Mouse (Mus musculus): ENCODE data around the gene 1700016C15Rik. TPM values are rescaled to one million over a fixed set of nuclear protein-coding genes. Genes with fewer than 3 reads are reported as not detected.

1700016C15Rik gene
- not detected in 2 replicates for polyA plus RNA-seq (2014; fragmentation: Nextera tagmentation; extraction: Ambion mirVana)

GRCm38 (mm10) chr1:177729043-177730024 is at the start of gene 1700016C15Rik:
Gene 1700016C15Rik, plus strand, starts transcription at chr1:177729814.
- Histone ChIP-seq H3K27ac (ENCODE audit: low read depth, low read length) (no peak within 1 kb of the TSS), H3K4me3 (ENCODE audit: low read depth, low read length) (no peak within 1 kb of the TSS), H3K4me2 (replicated peaks; ENCODE audit: low read depth, low read length) (no peak within 1 kb of the TSS), H3K27me3 (ENCODE audit: control insufficient read depth, insufficient read depth, low read length) (no peaks in the 10 kb centered on the region), H3K9me3 (ENCODE audit: control insufficient read depth, low read length) (no peaks in the 10 kb centered on the region), H3K9ac (ENCODE audit: low read depth, low read length) (no peak within 1 kb of the TSS), H3K4me1 (replicated peaks; ENCODE audit: control insufficient read depth, insufficient read depth, low read length) (no peaks in the 10 kb centered on the region), H3K36me3 (ENCODE audit: control insufficient read depth, insufficient read depth, low read length) (no peaks in the 10 kb centered on the region)
- no peak for DNase-seq (ENCODE audit: low spot score)
- WGBS = 75% methylated on average over 11 of the region's 11 CpGs
- ATAC-seq (ENCODE audit: low FRiP score) = no peak

- H3K27ac ChIP-seq (ENCODE audit: low read depth, low read length) = no peak overlapping the region
- no peak overlapping the region for H3K9ac ChIP-seq (ENCODE audit: low read depth, low read length)
- WGBS = 80% methylated on average over 11 of the region's 11 CpGs
- ATAC-seq (ENCODE audit: low FRiP score) = no peak
- H3K4me2 ChIP-seq (replicated peaks; ENCODE audit: low read depth, low read length) = no peak overlapping the region
- H3K27me3 ChIP-seq (ENCODE audit: control insufficient read depth, insufficient read depth, low read length) = no peaks in the 10 kb centered on the region
- peaks cover 2% of the 10 kb centered on the region for H3K4me1 ChIP-seq (replicated peaks; ENCODE audit: control insufficient read depth, insufficient read depth, low read length)
- no peaks in the 10 kb centered on the region for H3K9me3 ChIP-seq (ENCODE audit: control insufficient read depth, low read length)
- H3K4me3 ChIP-seq (ENCODE audit: low read depth, low read length) = no peak overlapping the region
- DNase-seq (ENCODE audit: low spot score) = no peak
- H3K36me3 ChIP-seq (ENCODE audit: control insufficient read depth, insufficient read depth, low read length) = no peaks in the 10 kb centered on the region
Observed at GRCm38 (mm10) chr1:177681239-177681638, 48.4 kb upstream of the 1700016C15Rik start.

- Histone ChIP-seq H3K4me2 (replicated peaks; ENCODE audit: low read depth, low read length) (no peak overlapping the region), H3K9me3 (ENCODE audit: control insufficient read depth, low read length) (no peaks in the 10 kb centered on the region), H3K36me3 (ENCODE audit: control insufficient read depth, insufficient read depth, low read length) (no peaks in the 10 kb centered on the region), H3K4me1 (replicated peaks; ENCODE audit: control insufficient read depth, insufficient read depth, low read length) (peaks cover 2% of the 10 kb centered on the region), H3K27me3 (ENCODE audit: control insufficient read depth, insufficient read depth, low read length) (no peaks in the 10 kb centered on the region), H3K27ac (ENCODE audit: low read depth, low read length) (peak overlapping the region; percentile 39), H3K4me3 (ENCODE audit: low read depth, low read length) (no peak overlapping the region), H3K9ac (ENCODE audit: low read depth, low read length) (0 out of 2 replicates have a peak overlapping the region, but pooled peaks have one; percentile 5)
- ATAC-seq (ENCODE audit: low FRiP score) = peak; percentile 67
- peak; percentile 37 for DNase-seq (ENCODE audit: low spot score)
- 50% methylated on average over 18 of the region's 18 CpGs for WGBS
Observed at GRCm38 (mm10) chr1:177683931-177684836, 45.4 kb upstream of the 1700016C15Rik start.

GRCm38 (mm10) chr1:177684901-177685300 is 44.7 kb upstream of the 1700016C15Rik start:
- ATAC-seq (ENCODE audit: low FRiP score) (peak; percentile 58; the same call in 1 of the 2 replicates), DNase-seq (ENCODE audit: low spot score) (peak; percentile 71)
- WGBS = 11% methylated on average over 3 of the region's 3 CpGs
- Histone ChIP-seq H3K27me3 (ENCODE audit: control insufficient read depth, insufficient read depth, low read length) (no peaks in the 10 kb centered on the region), H3K9ac (ENCODE audit: low read depth, low read length) (no peak overlapping the region), H3K4me3 (ENCODE audit: low read depth, low read length) (no peak overlapping the region), H3K27ac (ENCODE audit: low read depth, low read length) (no peak overlapping the region), H3K36me3 (ENCODE audit: control insufficient read depth, insufficient read depth, low read length) (no peaks in the 10 kb centered on the region), H3K4me2 (replicated peaks; ENCODE audit: low read depth, low read length) (no peak overlapping the region), H3K4me1 (replicated peaks; ENCODE audit: control insufficient read depth, insufficient read depth, low read length) (peaks cover 2% of the 10 kb centered on the region), H3K9me3 (ENCODE audit: control insufficient read depth, low read length) (no peaks in the 10 kb centered on the region)

- DNase-seq (ENCODE audit: low spot score) (no peak), ATAC-seq (ENCODE audit: low FRiP score) (no peak)
- Histone ChIP-seq H3K4me1 (replicated peaks; ENCODE audit: control insufficient read depth, insufficient read depth, low read length) (peaks cover 2% of the 10 kb centered on the region), H3K9me3 (ENCODE audit: control insufficient read depth, low read length) (no peaks in the 10 kb centered on the region), H3K4me3 (ENCODE audit: low read depth, low read length) (no peak overlapping the region), H3K9ac (ENCODE audit: low read depth, low read length) (no peak overlapping the region), H3K27ac (ENCODE audit: low read depth, low read length) (no peak overlapping the region), H3K36me3 (ENCODE audit: control insufficient read depth, insufficient read depth, low read length) (no peaks in the 10 kb centered on the region), H3K4me2 (replicated peaks; ENCODE audit: low read depth, low read length) (no peak overlapping the region), H3K27me3 (ENCODE audit: control insufficient read depth, insufficient read depth, low read length) (no peaks in the 10 kb centered on the region)
- WGBS = 74% methylated on average over 3 of the region's 3 CpGs
Observed at GRCm38 (mm10) chr1:177686137-177686536, 43.5 kb upstream of the 1700016C15Rik start.

- Histone ChIP-seq H3K36me3 (ENCODE audit: control insufficient read depth, insufficient read depth, low read length) (no peaks in the 10 kb centered on the region), H3K9me3 (ENCODE audit: control insufficient read depth, low read length) (no peaks in the 10 kb centered on the region), H3K27ac (ENCODE audit: low read depth, low read length) (no peak overlapping the region), H3K4me3 (ENCODE audit: low read depth, low read length) (no peak overlapping the region), H3K4me2 (replicated peaks; ENCODE audit: low read depth, low read length) (no peak overlapping the region), H3K27me3 (ENCODE audit: control insufficient read depth, insufficient read depth, low read length) (no peaks in the 10 kb centered on the region), H3K9ac (ENCODE audit: low read depth, low read length) (no peak overlapping the region), H3K4me1 (replicated peaks; ENCODE audit: control insufficient read depth, insufficient read depth, low read length) (peaks cover 2% of the 10 kb centered on the region)
- 87% methylated on average over 5 of the region's 5 CpGs for WGBS
- ATAC-seq (ENCODE audit: low FRiP score) (no peak), DNase-seq (ENCODE audit: low spot score) (no peak)
Observed at GRCm38 (mm10) chr1:177686982-177687381, 42.6 kb upstream of the 1700016C15Rik start.

GRCm38 (mm10) chr1:177692491-177692890 is 37.1 kb upstream of the 1700016C15Rik start:
- Histone ChIP-seq H3K9ac (ENCODE audit: low read depth, low read length) (no peak overlapping the region), H3K36me3 (ENCODE audit: control insufficient read depth, insufficient read depth, low read length) (no peaks in the 10 kb centered on the region), H3K27me3 (ENCODE audit: control insufficient read depth, insufficient read depth, low read length) (no peaks in the 10 kb centered on the region), H3K27ac (ENCODE audit: low read depth, low read length) (no peak overlapping the region), H3K4me1 (replicated peaks; ENCODE audit: control insufficient read depth, insufficient read depth, low read length) (no peaks in the 10 kb centered on the region), H3K4me3 (ENCODE audit: low read depth, low read length) (no peak overlapping the region), H3K4me2 (replicated peaks; ENCODE audit: low read depth, low read length) (no peak overlapping the region), H3K9me3 (ENCODE audit: control insufficient read depth, low read length) (no peaks in the 10 kb centered on the region)
- 77% methylated on average over 11 of the region's 11 CpGs for WGBS
- ATAC-seq (ENCODE audit: low FRiP score) (no peak), DNase-seq (ENCODE audit: low spot score) (no peak)

- H3K4me2 ChIP-seq (replicated peaks; ENCODE audit: low read depth, low read length) = no peak overlapping the region
Observed at GRCm38 (mm10) chr1:177693486-177694252, 35.9 kb upstream of the 1700016C15Rik start.

More at GRCm38 (mm10) chr1:177693486-177694252, 35.9 kb upstream of the 1700016C15Rik start:
- 80% methylated on average over 9 of the region's 9 CpGs for WGBS
- Histone ChIP-seq H3K4me1 (replicated peaks; ENCODE audit: control insufficient read depth, insufficient read depth, low read length) (no peaks in the 10 kb centered on the region), H3K9me3 (ENCODE audit: control insufficient read depth, low read length) (no peaks in the 10 kb centered on the region), H3K9ac (ENCODE audit: low read depth, low read length) (no peak overlapping the region), H3K27ac (ENCODE audit: low read depth, low read length) (no peak overlapping the region), H3K36me3 (ENCODE audit: control insufficient read depth, insufficient read depth, low read length) (no peaks in the 10 kb centered on the region), H3K27me3 (ENCODE audit: control insufficient read depth, insufficient read depth, low read length) (no peaks in the 10 kb centered on the region), H3K4me3 (ENCODE audit: low read depth, low read length) (no peak overlapping the region)
- DNase-seq (ENCODE audit: low spot score) (no peak), ATAC-seq (ENCODE audit: low FRiP score) (no peak)
